Mouse (Mus musculus) hindbrain, embryonic 14.5 days (tissue): ENCODE measurements around the gene 4930438A08Rik. TPM values are rescaled to one million over a fixed set of nuclear protein-coding genes. Genes with fewer than 3 reads are reported as not detected.

Experiments used
- ATAC-seq: fragments of 200-750 bp; cut with Nextera tagmentation; 2 replicates; pipeline ENCODE4 v1.8.0; 2017; ENCODE audit warnings: moderate number of reproducible peaks, mild to moderate bottlenecking, moderate TSS enrichment, moderate library complexity; ENCODE audit not compliant: low FRiP score
- DNase-seq: peaks from one replicate; pipeline ENCODE4 v3.0.0-alpha.2; 2015; ENCODE audit warnings: low spot score
- H3K27ac ChIP-seq: fragments of 300-500 bp; sonication (generic); 2 replicates; pipeline ENCODE4 v1.5.1; 2014; ENCODE audit warnings: mild to moderate bottlenecking, moderate library complexity
- H3K27me3 ChIP-seq: fragments of 300-500 bp; sonication (generic); 2 replicates; pipeline ENCODE4 v1.6.1; 2014; ENCODE audit warnings: mild to moderate bottlenecking, low read length, mixed read lengths; ENCODE audit not compliant: control insufficient read depth, insufficient read depth
- H3K36me3 ChIP-seq: fragments of 300-500 bp; sonication (generic); replicated peaks from 2 replicates; pipeline ENCODE4 v1.6.1; 2014; ENCODE audit not compliant: control insufficient read depth, insufficient read depth
- H3K4me1 ChIP-seq: fragments of 300-500 bp; sonication (generic); replicated peaks from 2 replicates; pipeline ENCODE4 v1.6.1; 2014; ENCODE audit warnings: antibody characterized with exemption, low read length, mixed read lengths; ENCODE audit not compliant: control insufficient read depth, insufficient read depth
- H3K4me2 ChIP-seq: fragments of 300-500 bp; sonication (generic); replicated peaks from 2 replicates; pipeline ENCODE4 v1.6.1; 2014; ENCODE audit warnings: mild to moderate bottlenecking, moderate library complexity
- H3K4me3 ChIP-seq: fragments of 300-500 bp; sonication (generic); replicated peaks from 2 replicates; pipeline ENCODE4 v1.5.1; 2014; ENCODE audit warnings: mild to moderate bottlenecking, low read length
- H3K9ac ChIP-seq: fragments of 300-500 bp; sonication (generic); 2 replicates; pipeline ENCODE4 v1.6.1; 2014
- H3K9me3 ChIP-seq: fragments of 300-500 bp; sonication (generic); 2 replicates; pipeline ENCODE4 v1.6.1; 2016; ENCODE audit warnings: low read length; ENCODE audit not compliant: control insufficient read depth
- WGBS: fragments of 180-500 bp; shearing (Covaris S2); extraction: QIAGEN DNeasy Blood & Tissue Kit; methylation state at CpG from one replicate; pipeline ENCODE4 v1.1.7; 2014; 5-methylcytosine and 5-hydroxymethylcytosine counted together
- polyA plus RNA-seq: library from polyadenylated mRNA; unstranded; fragments of >200 nt; fragmentation: Nextera tagmentation; extraction: Ambion mirVana; gene quantifications from 2 replicates; pipeline ENCODE4 v1.2.1, GENCODE M21; 2014

The 4930438A08Rik gene
- polyA plus RNA-seq, 1 experiment from 2014 or later, result not detected

DNA sequence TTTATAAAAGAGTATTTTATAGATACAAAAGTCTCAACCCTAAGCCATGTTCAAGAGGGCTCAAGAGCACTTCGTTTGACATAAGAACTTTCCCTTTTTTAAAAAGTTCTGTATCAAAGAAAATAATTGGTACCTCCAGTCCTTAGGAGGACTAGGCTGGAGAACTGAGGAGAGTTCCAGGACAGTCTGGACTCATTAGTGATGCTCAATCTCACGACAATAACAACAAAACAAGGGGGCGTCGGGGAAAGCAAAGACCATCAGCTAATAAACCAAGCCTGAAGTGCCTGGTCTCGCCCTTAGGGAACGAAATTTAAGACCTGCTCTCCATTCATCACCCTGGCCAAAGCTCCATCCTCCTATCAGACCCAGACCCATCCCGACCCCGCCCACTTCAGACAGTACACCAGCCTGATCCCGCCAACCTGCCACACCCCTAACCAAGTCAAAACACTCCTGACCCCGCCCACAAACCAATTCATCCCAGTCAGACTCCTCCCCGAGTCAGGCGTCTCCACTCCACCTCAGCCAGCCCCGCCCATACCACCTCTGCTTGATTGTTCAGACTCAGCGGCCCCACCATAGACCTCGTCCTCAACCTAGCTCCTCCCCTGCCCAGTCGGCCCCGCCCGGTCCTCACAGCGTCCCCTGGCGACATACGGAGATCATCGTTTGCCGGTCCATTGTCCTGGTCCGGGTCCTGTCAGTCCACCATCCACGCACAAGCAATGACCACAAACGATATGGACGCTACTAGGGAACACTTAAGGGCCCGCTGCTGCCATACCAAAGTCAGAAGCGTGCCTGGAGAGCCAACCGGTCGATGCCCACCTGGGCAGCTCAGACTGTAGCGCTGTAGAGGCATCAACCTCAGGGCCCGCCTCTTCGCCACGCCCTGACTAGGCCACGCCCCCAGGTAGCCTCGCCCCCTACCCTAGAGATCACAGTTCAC, 35.5 kb upstream of the 4930438A08Rik start:
- no peaks in the 10 kb centered on the region for H3K9me3 ChIP-seq
- H3K4me2 ChIP-seq, result peak overlapping the region; percentile 65
- 2% methylated on average over 37 of the region's 37 CpGs for WGBS
- DNase-seq (peak; percentile 38), ATAC-seq (peak; percentile 90)
- no peaks in the 10 kb centered on the region for H3K27me3 ChIP-seq
- H3K4me1 ChIP-seq, result 0 out of 2 replicates have a peak, but pooled peaks cover 5% of the 10 kb centered on the region
- H3K27ac ChIP-seq, result no peak overlapping the region
- H3K4me3 ChIP-seq, result peak overlapping the region; percentile 39
- no peaks in the 10 kb centered on the region for H3K36me3 ChIP-seq
- H3K9ac ChIP-seq, result peak overlapping the region; percentile 63

DNA sequence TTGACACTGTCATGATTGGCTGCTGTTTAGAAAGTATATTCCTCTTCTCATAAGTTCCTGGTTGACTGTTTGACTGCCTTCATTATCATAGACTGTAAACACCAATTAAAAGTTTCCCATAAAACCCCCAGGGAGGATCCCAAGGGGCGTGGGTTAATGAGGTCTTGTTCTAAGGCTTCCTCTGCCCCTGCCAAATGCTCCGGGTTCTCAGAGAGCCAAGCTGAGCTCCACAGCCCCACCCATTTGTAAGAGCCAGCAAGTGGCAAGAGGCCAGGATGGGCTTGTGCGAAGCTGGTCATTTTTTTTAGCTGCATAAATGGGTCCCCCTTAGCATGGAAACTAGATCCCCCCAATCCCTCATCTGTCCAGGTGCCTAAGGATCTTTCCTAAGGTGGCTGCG, 27.3 kb upstream of the 4930438A08Rik start:
- H3K9ac ChIP-seq, result no peak overlapping the region
- H3K27me3 ChIP-seq, result no peaks in the 10 kb centered on the region
- no peaks in the 10 kb centered on the region for H3K9me3 ChIP-seq
- no peak overlapping the region for H3K4me2 ChIP-seq
- WGBS, result 48% methylated on average over 4 of the region's 4 CpGs
- H3K4me3 ChIP-seq, result no peak overlapping the region
- H3K27ac ChIP-seq, result no peak overlapping the region
- ATAC-seq (no peak), DNase-seq (no peak)
- no peaks in the 10 kb centered on the region for H3K36me3 ChIP-seq
- no peaks in the 10 kb centered on the region for H3K4me1 ChIP-seq

DNA sequence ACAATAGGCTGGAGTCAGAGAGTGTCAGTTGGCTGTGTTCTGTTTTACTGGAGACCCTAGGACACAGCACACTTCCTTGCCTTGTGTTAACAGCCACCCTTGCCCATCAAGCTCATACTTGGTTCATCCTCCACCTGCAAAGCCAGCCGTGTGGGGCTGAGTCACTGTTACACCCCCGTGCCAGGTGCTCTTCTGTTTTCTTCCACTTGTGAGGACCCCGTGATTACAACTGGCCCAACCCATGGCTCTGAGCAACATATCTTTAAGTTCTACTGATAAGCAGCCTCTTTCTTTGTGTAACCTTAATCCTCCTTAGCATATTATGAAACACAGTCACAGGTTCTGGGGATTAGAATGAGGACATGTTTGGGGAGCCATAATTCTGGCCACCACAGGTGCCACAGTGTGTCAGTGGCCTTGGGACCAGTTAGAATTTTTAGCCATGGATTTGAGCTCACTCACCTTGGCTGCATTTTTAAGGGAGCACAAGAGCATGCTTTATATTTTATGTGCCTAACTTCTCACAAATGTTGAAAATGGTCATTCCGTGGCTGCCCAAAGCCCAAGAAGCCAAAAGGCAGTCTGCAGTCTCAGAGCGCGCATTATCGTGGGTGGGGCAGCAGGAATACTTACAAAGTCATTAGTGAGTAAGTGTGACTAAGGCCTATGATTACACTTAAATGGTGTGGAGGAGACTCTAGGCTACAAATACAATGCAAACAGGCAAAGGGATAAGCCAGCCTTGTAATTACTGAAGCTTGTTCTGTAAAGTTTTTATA, 25.2 kb upstream of the 4930438A08Rik start:
- 89% methylated on average over 7 of the region's 7 CpGs for WGBS
- no peak overlapping the region for H3K4me2 ChIP-seq
- H3K27ac ChIP-seq, result no peak overlapping the region
- H3K36me3 ChIP-seq, result no peaks in the 10 kb centered on the region
- no peaks in the 10 kb centered on the region for H3K4me1 ChIP-seq
- DNase-seq (no peak), ATAC-seq (no peak)
- H3K27me3 ChIP-seq, result no peaks in the 10 kb centered on the region
- no peaks in the 10 kb centered on the region for H3K9me3 ChIP-seq
- H3K4me3 ChIP-seq, result no peak overlapping the region
- H3K9ac ChIP-seq, result no peak overlapping the region

DNA sequence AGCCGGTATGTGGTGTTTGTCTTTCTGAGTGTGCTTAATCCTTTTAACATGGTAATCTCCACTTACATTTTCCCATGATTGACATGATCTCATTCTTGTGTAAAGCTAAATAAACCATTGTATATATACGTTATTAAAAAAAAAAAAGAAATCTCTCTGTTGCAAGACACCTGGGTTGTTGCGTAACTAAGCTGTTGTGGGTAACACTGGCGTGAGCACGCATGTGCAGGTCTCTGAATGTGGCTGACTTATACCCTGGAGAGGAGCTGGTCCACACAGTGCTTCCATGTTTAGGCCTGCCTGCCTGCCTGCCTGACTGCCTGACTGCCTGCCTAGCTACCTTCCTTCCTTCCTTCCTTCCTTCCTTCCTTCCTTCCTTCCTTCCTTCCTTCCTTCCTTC, 24.0 kb upstream of the 4930438A08Rik start:
- no peak for DNase-seq
- H3K36me3 ChIP-seq, result no peaks in the 10 kb centered on the region
- no peak overlapping the region for H3K4me3 ChIP-seq
- no peak overlapping the region for H3K9ac ChIP-seq
- no peaks in the 10 kb centered on the region for H3K4me1 ChIP-seq
- no peak overlapping the region for H3K27ac ChIP-seq
- H3K9me3 ChIP-seq, result no peaks in the 10 kb centered on the region
- H3K27me3 ChIP-seq, result no peaks in the 10 kb centered on the region
- WGBS, result 79% methylated on average over 5 of the region's 5 CpGs
- no peak for ATAC-seq
- no peak overlapping the region for H3K4me2 ChIP-seq

DNA sequence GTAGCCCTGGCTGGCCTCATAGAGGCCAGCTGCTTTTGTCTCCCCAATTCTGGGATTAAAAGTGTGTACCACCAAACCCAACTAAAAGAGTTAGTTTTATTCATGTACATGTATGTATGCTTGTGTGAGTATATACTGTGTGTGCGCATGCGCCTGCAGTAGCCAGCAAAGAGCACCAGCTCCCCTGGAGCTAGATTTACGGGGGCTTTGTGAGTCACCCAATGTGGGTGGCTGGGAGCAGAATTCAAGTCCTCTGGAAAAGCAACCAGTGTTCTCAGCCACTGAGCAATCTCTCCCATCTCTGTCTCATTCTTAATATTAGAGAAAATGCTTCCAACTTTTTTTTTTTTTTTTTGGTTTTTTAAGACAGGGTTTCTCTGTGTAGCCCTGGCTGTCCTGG, 20.2 kb upstream of the 4930438A08Rik start:
- 96% methylated on average over 3 of the region's 3 CpGs for WGBS
- no peak overlapping the region for H3K4me3 ChIP-seq
- no peak for DNase-seq

DNA sequence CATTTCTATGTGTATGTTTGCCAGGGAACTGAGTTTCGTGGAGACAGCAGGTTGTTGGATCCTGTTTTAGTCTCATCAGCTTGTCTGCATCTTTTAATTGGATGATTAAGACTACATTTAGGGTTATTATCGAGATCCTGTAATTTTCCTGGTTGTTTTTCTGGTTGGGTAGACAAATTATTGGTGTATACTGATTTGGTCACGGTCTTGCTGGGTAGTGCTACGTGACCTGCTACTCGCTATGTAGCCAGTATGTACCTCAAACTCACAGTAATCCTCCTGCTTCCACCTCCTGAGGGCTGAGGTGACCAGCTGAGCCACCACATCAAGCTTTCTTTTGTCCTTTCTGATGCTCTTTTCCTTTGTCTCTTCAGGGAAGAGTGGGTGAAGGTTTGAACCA, 16.8 kb upstream of the 4930438A08Rik start:
- Histone ChIP-seq H3K4me3 (no peak overlapping the region), H3K9ac (no peak overlapping the region), H3K4me2 (no peak overlapping the region), H3K27ac (no peak overlapping the region), H3K9me3 (no peaks in the 10 kb centered on the region), H3K36me3 (no peaks in the 10 kb centered on the region), H3K4me1 (no peaks in the 10 kb centered on the region), H3K27me3 (no peaks in the 10 kb centered on the region)
- DNase-seq, result no peak
- 86% methylated on average over 5 of the region's 5 CpGs for WGBS
- ATAC-seq, result no peak

More for the DNA sequence above, 20.2 kb upstream of the 4930438A08Rik start:
- Histone ChIP-seq H3K9ac (no peak overlapping the region), H3K36me3 (no peaks in the 10 kb centered on the region), H3K27me3 (no peaks in the 10 kb centered on the region), H3K4me2 (no peak overlapping the region), H3K9me3 (no peaks in the 10 kb centered on the region), H3K4me1 (no peaks in the 10 kb centered on the region), H3K27ac (no peak overlapping the region)
- ATAC-seq, result no peak

DNA sequence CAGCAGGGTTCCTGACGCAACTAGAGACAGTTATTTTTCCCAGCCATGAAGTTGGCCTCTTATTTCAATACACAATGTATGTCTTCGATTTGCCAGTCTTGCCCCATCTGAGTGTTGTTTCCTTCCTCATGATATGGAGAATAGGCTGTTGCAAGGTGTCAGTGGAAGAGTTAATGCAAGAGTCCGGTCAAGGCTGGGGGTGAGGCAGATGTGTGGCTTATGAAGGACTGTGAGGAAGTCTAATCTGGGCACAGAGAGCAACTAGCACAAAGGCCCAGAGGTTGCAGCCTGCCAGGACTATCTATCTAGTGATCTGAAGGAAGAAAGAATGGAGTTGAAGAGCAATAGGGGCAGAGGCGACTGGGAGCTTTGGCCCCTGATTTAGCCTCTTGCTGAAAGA, 14.4 kb upstream of the 4930438A08Rik start:
- 96% methylated on average over 4 of the region's 4 CpGs for WGBS
- no peak for ATAC-seq

DNA sequence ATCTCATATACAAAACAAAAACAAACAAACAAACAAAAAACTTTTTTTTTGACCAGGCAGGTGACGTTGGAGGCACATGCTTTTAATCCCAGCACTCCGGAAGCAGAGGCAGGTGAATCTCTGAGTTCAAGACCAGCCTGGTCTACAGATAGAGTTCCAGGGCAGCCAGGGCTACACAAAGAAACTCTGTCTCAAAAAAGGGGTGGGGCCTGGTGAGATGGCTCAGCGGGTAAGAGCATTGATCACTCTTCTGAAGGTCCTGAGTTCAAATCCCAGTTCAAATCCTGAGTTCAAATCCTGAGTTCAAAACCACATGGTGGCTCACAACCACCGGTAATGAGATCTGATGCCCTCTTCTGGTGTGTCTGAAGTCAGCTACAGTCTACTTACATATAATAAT, 12.8 kb upstream of the 4930438A08Rik start:
- DNase-seq (no peak), ATAC-seq (no peak)
- no peak overlapping the region for H3K4me2 ChIP-seq
- no peak overlapping the region for H3K9ac ChIP-seq
- H3K36me3 ChIP-seq, result no peaks in the 10 kb centered on the region
- no peak overlapping the region for H3K27ac ChIP-seq
- H3K9me3 ChIP-seq, result no peaks in the 10 kb centered on the region
- no peaks in the 10 kb centered on the region for H3K4me1 ChIP-seq
- H3K27me3 ChIP-seq, result no peaks in the 10 kb centered on the region
- H3K4me3 ChIP-seq, result no peak overlapping the region
- 93% methylated on average over 4 of the region's 4 CpGs for WGBS

More for the DNA sequence above, 14.4 kb upstream of the 4930438A08Rik start:
- Histone ChIP-seq H3K4me3 (no peak overlapping the region), H3K27me3 (no peaks in the 10 kb centered on the region), H3K36me3 (no peaks in the 10 kb centered on the region), H3K27ac (no peak overlapping the region), H3K9ac (no peak overlapping the region), H3K4me2 (no peak overlapping the region), H3K4me1 (no peaks in the 10 kb centered on the region), H3K9me3 (no peaks in the 10 kb centered on the region)
- no peak for DNase-seq

DNA sequence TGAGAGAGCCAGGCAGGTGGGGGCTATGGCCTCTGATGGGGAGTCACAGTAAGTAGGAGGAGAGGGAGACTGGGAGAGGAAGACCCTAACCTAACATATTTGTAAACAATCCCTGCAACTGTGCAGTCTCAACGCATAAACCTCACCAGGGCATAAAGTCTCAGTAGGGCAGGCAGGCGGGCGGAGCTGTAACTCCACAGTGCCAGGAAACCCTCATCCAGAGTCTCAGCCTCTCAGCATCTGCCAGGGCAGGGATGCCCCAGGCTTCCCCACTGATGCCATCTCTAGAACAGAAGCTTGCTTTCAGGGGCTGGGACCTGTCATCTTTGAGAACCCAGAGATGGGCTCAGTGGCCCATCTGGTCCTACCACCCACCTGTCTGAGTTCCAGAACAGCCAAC, 12.3 kb upstream of the 4930438A08Rik start:
- Histone ChIP-seq H3K9me3 (no peaks in the 10 kb centered on the region), H3K9ac (no peak overlapping the region), H3K4me3 (no peak overlapping the region), H3K27me3 (no peaks in the 10 kb centered on the region), H3K4me2 (no peak overlapping the region), H3K4me1 (no peaks in the 10 kb centered on the region), H3K36me3 (no peaks in the 10 kb centered on the region), H3K27ac (no peak overlapping the region)
- WGBS, result 97% methylated on average over 3 of the region's 3 CpGs
- DNase-seq (no peak), ATAC-seq (no peak)
